Mouse (Mus musculus) embryonic facial prominence, embryonic 11.5 days (tissue): ENCODE measurements around the gene Rab35. TPM values are rescaled to one million over a fixed set of nuclear protein-coding genes. Genes with fewer than 3 reads are reported as not detected.
A peak's percentile ranks its signal among the peaks of the same experiment; 100 is the strongest.

Experiments
- ATAC-seq: fragments of 200-750 bp; cut with Nextera tagmentation; replicated peaks from 2 replicates; pipeline ENCODE4 v1.8.0; 2017; ENCODE audit warnings: low read depth; ENCODE audit not compliant: insufficient number of reproducible peaks, low FRiP score, low TSS enrichment
- DNase-seq: peaks from one replicate; pipeline ENCODE4 v3.0.0-alpha.2; 2015; ENCODE audit warnings: low spot score
- H3K27ac ChIP-seq: fragments of 300-500 bp; sonication (generic); replicated peaks from 2 replicates; pipeline ENCODE4 v1.5.1; 2014; ENCODE audit warnings: mild to moderate bottlenecking, low read depth, low read length, control low read depth
- H3K27me3 ChIP-seq: fragments of 300-500 bp; sonication (generic); 2 replicates; pipeline ENCODE4 v1.6.1; 2014; ENCODE audit warnings: mild to moderate bottlenecking, low read length, moderate library complexity, mixed read lengths; ENCODE audit not compliant: control insufficient read depth, insufficient read depth
- H3K36me3 ChIP-seq: fragments of 300-500 bp; sonication (generic); replicated peaks from 2 replicates; pipeline ENCODE4 v1.6.1; 2014; ENCODE audit warnings: low read depth, mild to moderate bottlenecking, low read length, moderate library complexity, mixed read lengths; ENCODE audit not compliant: control insufficient read depth, insufficient read depth
- H3K4me1 ChIP-seq: fragments of 300-500 bp; sonication (generic); 2 replicates; pipeline ENCODE4 v1.6.1; 2014; ENCODE audit warnings: low read length, mixed read lengths; ENCODE audit not compliant: control insufficient read depth, insufficient read depth
- H3K4me2 ChIP-seq: fragments of 300-500 bp; sonication (generic); 2 replicates; pipeline ENCODE4 v1.6.1; 2014; ENCODE audit warnings: low read depth, mild to moderate bottlenecking, control low read depth, low read length, moderate library complexity
- H3K4me3 ChIP-seq: fragments of 300-500 bp; sonication (generic); 2 replicates; pipeline ENCODE4 v1.5.1; 2014; ENCODE audit warnings: low read depth, low read length, control low read depth
- H3K9ac ChIP-seq: fragments of 300-500 bp; sonication (generic); replicated peaks from 2 replicates; pipeline ENCODE4 v1.6.1; 2014; ENCODE audit warnings: mild to moderate bottlenecking, control low read depth, low read length
- H3K9me3 ChIP-seq: fragments of 300-500 bp; sonication (generic); replicated peaks from 2 replicates; pipeline ENCODE4 v1.6.1; 2016; ENCODE audit warnings: mild to moderate bottlenecking, low read length, inconsistent platforms, mixed read lengths; ENCODE audit not compliant: control insufficient read depth
- WGBS: fragments of 180-500 bp; shearing (Covaris S2); extraction: QIAGEN DNeasy Blood & Tissue Kit; methylation state at CpG from one replicate; pipeline ENCODE4 v1.1.7; 2014; 5-methylcytosine and 5-hydroxymethylcytosine counted together
- polyA plus RNA-seq: library from polyadenylated mRNA; unstranded; fragments of >200 nt; fragmentation: Nextera tagmentation; extraction: Ambion mirVana; gene quantifications from 2 replicates; pipeline ENCODE4 v1.2.1, GENCODE M21; 2014

Gene Rab35
- 17.6 and 21.1 TPM in 2 replicates for polyA plus RNA-seq

- H3K4me1 ChIP-seq: no peaks in the 10 kb centered on the region; the same call in none of the 2 replicates
Observed at GRCm38 (mm10) chr5:115631505-115632357, at the start of gene Rab35. TSS of gene Rab35 (plus strand) at chr5:115631908.

GRCm38 (mm10) chr5:115585616-115586015, 46.1 kb upstream of the Rab35 start:
- Histone ChIP-seq H3K27ac (no peak overlapping the region), H3K4me3 (no peak overlapping the region), H3K9ac (no peak overlapping the region), H3K36me3 (peaks cover 52% of the 10 kb centered on the region), H3K4me2 (no peak overlapping the region), H3K9me3 (0 out of 2 replicates have a peak, but pooled peaks cover 3% of the 10 kb centered on the region), H3K4me1 (no peaks in the 10 kb centered on the region), H3K27me3 (no peaks in the 10 kb centered on the region)
- ATAC-seq (no peak), DNase-seq (no peak)
- WGBS: 84% methylated on average over 12 of the region's 12 CpGs

More at GRCm38 (mm10) chr5:115631505-115632357, at the start of gene Rab35:
- H3K4me2 ChIP-seq: peak within 1 kb of the TSS; percentile 78
- peak within 1 kb of the TSS; percentile 63 for H3K4me3 ChIP-seq
- ATAC-seq (peak; percentile 66), DNase-seq (peak; percentile 95)
- no peaks in the 10 kb centered on the region for H3K9me3 ChIP-seq
- under 1% methylated on average over 50 of the region's 125 CpGs for WGBS
- H3K27ac ChIP-seq: peak within 1 kb of the TSS; percentile 81
- H3K27me3 ChIP-seq: no peaks in the 10 kb centered on the region
- H3K36me3 ChIP-seq: no peaks in the 10 kb centered on the region
- peak within 1 kb of the TSS; percentile 91 for H3K9ac ChIP-seq

DNA sequence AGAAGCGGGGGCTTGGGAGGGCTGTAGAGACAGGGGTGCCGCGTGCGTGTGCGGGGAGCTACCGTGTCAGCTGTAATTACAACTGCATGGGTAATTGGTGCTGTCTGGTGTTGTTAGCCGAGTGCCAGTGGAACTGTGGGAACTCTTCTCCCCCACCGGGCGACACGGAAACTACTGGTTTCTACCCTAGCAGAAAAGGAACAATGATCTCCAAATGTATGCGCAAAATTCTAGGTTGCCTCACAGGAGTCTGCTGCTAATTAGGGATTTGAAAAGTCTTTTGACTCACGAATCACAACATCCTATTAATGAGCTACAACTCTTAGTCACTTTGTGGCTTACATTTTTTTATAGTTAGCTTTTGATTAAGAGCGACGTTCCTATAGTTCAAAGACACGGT, 45.5 kb upstream of the Rab35 start:
- Histone ChIP-seq H3K4me3 (no peak overlapping the region), H3K27me3 (no peaks in the 10 kb centered on the region), H3K36me3 (peaks cover 51% of the 10 kb centered on the region), H3K4me1 (no peaks in the 10 kb centered on the region), H3K9ac (no peak overlapping the region), H3K9me3 (0 out of 2 replicates have a peak, but pooled peaks cover 3% of the 10 kb centered on the region), H3K27ac (no peak overlapping the region), H3K4me2 (no peak overlapping the region)
- no peak for DNase-seq
- ATAC-seq: no peak
- WGBS: 87% methylated on average over 15 of the region's 15 CpGs

GRCm38 (mm10) chr5:115586780-115587179, 44.9 kb upstream of the Rab35 start:
- H3K36me3 ChIP-seq: peaks cover 44% of the 10 kb centered on the region

GRCm38 (mm10) chr5:115591028-115591427, 40.7 kb upstream of the Rab35 start:
- peaks cover 43% of the 10 kb centered on the region for H3K36me3 ChIP-seq
- H3K4me1 ChIP-seq: no peaks in the 10 kb centered on the region
- WGBS: 87% methylated on average over 11 of the region's 11 CpGs
- no peak overlapping the region for H3K9ac ChIP-seq
- no peak for DNase-seq
- no peak overlapping the region for H3K27ac ChIP-seq
- no peaks in the 10 kb centered on the region for H3K27me3 ChIP-seq
- no peaks in the 10 kb centered on the region for H3K9me3 ChIP-seq
- H3K4me2 ChIP-seq: no peak overlapping the region
- ATAC-seq: no peak
- H3K4me3 ChIP-seq: no peak overlapping the region

More at GRCm38 (mm10) chr5:115586780-115587179, 44.9 kb upstream of the Rab35 start:
- no peaks in the 10 kb centered on the region for H3K27me3 ChIP-seq
- no peak overlapping the region for H3K4me2 ChIP-seq
- H3K4me1 ChIP-seq: no peaks in the 10 kb centered on the region
- no peak overlapping the region for H3K9ac ChIP-seq
- no peak overlapping the region for H3K4me3 ChIP-seq
- WGBS: 95% methylated on average over 2 of the region's 2 CpGs
- no peak overlapping the region for H3K27ac ChIP-seq
- no peak for ATAC-seq
- DNase-seq: no peak
- 0 out of 2 replicates have a peak, but pooled peaks cover 3% of the 10 kb centered on the region for H3K9me3 ChIP-seq

GRCm38 (mm10) chr5:115591506-115591905, 40.2 kb upstream of the Rab35 start:
- DNase-seq (no peak), ATAC-seq (no peak)
- no peak overlapping the region for H3K4me3 ChIP-seq
- H3K27me3 ChIP-seq: no peaks in the 10 kb centered on the region
- H3K36me3 ChIP-seq: peaks cover 43% of the 10 kb centered on the region
- H3K27ac ChIP-seq: no peak overlapping the region
- no peaks in the 10 kb centered on the region for H3K9me3 ChIP-seq
- H3K4me1 ChIP-seq: no peaks in the 10 kb centered on the region
- WGBS: 95% methylated on average over 2 of the region's 2 CpGs
- H3K4me2 ChIP-seq: no peak overlapping the region
- H3K9ac ChIP-seq: no peak overlapping the region

DNA sequence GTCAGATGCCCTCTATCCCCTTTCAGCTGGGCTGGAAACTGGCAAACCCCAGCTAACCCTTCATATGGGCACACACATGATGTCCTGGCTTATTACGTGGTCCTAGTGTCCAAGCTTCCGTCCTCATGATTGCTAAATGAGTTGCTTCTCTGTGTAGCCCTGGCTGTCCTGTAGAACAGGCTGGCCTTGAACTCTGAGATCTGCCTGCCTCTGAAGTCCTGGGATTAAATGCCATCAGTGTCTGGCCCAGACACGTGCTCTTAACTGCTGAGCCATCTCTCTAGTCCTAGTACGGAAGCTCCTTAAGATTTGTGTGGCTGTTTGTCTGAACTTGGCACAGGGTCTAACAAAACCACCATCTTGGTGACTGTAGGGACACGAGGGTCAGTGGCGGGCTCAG, 28.1 kb upstream of the Rab35 start:
- Histone ChIP-seq H3K4me2 (no peak overlapping the region), H3K4me1 (no peaks in the 10 kb centered on the region), H3K9ac (no peak overlapping the region), H3K4me3 (no peak overlapping the region), H3K27ac (no peak overlapping the region), H3K9me3 (no peaks in the 10 kb centered on the region), H3K27me3 (no peaks in the 10 kb centered on the region), H3K36me3 (peaks cover 30% of the 10 kb centered on the region)
- DNase-seq: no peak
- ATAC-seq: no peak
- 89% methylated on average over 6 of the region's 6 CpGs for WGBS

GRCm38 (mm10) chr5:115611566-115611965, 20.1 kb upstream of the Rab35 start:
- DNase-seq (no peak), ATAC-seq (no peak)
- Histone ChIP-seq H3K9me3 (no peaks in the 10 kb centered on the region), H3K36me3 (peaks cover 47% of the 10 kb centered on the region), H3K27me3 (no peaks in the 10 kb centered on the region), H3K4me2 (no peak overlapping the region), H3K9ac (no peak overlapping the region), H3K4me1 (no peaks in the 10 kb centered on the region), H3K4me3 (no peak overlapping the region), H3K27ac (no peak overlapping the region)
- 90% methylated on average over 11 of the region's 11 CpGs for WGBS
